Mouse (Mus musculus): ENCODE results near the gene Pnkd.

GRCm38 (mm10) chr1:74289740-74290139 is 5.0 kb downstream of the Pnkd start:
- no peak for TF ChIP-seq CTCF (IDR thresholded peaks at IDR 0.05; ENCODE audit: low read depth, low read length)
- no peak for TF ChIP-seq POLR2A (IDR thresholded peaks at IDR 0.05; ENCODE audit: insufficient read depth, low read length)
- no peak for TF ChIP-seq EP300 (IDR thresholded peaks at IDR 0.05; ENCODE audit: insufficient read depth, low read depth, low read length)

Data from ES-Bruce4 (cell line).